Mouse (Mus musculus) layer of hippocampus, adult 18-20 months (tissue): ENCODE measurements around the gene Clcnkb. TPM values are rescaled to one million over a fixed set of nuclear protein-coding genes. Genes with fewer than 3 reads are reported as not detected.

Source experiments
- DNase-seq, 2 experiments: peaks; one replicate each; pipeline ENCODE4 v3.0.0; 2022; ENCODE audit warnings: low spot score in 2 of 2
- total RNA-seq, 2 experiments: library from RNA; stranded (reverse); gene quantifications; 2 replicates each; pipeline ENCODE4 v1.2.3; 2021

The Clcnkb gene
- total RNA-seq, 2 experiments from 2014 or later, result not detected

DNA sequence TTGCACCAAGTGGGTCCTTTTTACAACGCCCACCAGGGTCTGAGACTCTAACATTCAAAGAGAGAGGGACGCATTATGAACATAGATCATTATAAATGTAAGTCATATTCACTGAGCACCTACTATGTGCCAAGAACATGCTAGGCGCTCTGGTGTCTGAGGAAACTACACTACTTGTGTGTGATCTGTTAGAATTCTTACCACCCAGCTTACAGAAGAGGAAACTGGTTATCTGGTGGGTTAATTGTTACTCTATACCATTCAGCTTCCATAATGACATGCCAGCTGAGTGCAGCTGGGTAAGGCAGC, 10.5 kb downstream of the Clcnkb start:
- no peak for DNase-seq

DNA sequence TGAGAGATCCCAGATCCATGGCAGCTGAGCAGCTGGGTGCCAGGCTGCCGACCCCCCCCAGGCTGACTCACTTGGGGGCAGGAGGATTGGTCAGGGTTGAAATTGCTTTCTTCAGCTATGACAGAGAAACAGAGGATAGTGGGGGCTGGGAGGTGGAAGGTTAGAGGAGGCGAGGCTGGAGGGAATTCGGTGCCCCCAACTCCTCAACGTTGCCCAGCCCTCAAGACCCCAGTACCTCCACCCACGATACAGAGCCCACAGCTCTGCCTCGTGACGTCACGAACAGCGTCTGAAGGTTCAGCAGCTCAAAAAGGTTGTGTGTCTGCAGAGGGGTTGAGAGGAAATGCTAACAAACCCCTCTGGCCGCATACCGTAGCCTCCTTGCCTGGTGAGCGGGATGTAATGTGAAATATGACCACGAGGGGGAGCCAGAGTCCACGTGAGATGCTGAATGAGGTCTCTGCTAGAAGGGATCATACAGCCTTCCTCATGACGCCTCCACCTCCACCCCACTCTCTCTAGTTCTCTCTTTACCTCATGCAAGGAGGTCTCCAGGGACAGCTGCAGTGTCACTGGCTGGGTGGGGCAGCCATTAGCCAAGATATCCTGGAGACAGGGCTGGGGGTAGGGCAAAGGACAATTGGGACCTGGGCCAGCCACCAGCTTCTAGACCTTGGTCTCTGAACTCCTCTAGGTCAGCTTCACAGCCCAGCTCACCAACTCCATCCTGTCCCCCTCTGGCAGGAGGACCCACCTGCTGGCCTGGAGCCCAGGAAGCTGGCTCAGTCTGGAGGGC, 11.1 kb downstream of the Clcnkb start:
- DNase-seq, result peak; percentile 80 to 95

DNA sequence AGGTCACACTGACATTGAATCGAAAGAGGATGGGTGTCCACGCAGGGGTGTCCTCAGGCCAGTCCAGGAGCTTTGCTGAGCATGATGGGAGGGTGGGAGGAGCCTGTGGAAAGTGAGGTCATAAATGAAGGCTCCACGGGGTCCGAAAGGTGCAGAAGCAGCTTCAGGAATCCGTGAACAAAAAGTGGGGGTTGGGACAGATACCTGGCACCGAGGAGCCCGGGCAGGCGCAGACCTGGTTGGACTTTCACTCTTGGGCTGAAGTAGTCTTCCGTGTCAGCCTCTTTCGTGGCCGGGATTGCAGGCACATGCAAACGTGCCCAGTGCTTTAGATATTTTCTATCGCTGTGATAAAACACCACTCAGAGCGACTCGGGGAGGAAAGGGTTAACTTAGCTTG, 15.6 kb downstream of the Clcnkb start:
- DNase-seq, result no peak

DNA sequence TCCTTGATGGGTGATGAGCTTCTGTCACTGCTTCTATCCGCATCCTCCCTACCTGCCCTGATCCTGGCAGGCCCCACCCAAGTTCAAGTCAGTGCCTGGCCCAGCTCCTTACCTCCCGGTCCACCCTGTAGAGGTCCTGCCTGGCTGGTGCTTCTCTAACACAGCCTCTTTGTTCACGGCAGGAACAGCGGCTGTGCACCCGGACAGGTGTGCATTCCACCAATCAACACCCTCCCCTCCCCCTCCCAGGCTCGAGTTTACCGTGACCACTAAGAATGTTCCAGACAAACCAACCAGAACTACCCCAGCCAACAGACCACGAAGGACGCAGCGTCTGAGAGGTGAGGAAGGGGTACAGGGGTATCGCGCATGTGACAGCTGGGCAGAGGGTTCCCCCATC, 17.3 kb downstream of the Clcnkb start, which contains the start of gene Clcnka:
Gene Clcnka (minus strand): TSS at position 180 of the 400 bp plus-strand sequence.
- no peak for DNase-seq

DNA sequence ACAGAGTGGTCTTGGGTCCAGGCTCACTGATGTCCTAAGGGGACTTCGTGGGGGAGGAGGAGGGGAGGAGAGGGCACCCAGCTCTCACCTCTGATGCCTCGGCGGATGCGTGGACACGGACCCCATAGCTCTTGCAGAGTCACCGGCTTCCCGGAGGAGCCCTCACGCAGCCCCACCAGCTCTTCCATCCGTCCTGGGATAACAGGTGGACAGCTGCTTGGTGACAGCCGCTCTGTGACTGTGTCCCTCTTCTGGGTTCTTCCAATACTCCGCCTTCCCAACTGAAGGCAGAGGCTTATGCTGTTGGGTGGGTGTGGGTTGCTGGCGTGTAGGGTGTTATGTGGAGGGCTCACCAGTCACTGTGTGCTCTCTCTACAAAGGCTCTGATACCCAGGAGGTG, 18.0 kb downstream of the Clcnkb start:
- no peak for DNase-seq

DNA sequence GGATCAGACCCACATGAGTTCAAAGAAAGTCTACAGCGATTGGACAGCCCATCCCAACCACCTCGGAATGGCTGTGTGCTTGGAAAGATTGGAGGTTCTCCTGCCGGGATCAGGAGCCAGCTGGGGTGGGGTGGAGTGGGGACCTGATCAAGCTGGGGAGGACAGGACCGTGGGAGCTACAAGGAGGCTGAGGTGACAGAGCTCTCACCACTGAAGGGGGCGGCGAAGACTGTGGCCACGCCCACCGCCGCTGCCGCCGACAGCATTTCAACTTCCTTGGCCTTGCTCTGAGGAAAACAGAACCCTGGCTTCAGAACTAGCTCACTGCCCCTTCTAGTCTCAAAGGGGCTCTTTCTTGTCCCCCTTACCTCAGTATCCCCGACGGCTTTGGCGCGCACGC, 21.1 kb downstream of the Clcnkb start:
- no peak for DNase-seq

DNA sequence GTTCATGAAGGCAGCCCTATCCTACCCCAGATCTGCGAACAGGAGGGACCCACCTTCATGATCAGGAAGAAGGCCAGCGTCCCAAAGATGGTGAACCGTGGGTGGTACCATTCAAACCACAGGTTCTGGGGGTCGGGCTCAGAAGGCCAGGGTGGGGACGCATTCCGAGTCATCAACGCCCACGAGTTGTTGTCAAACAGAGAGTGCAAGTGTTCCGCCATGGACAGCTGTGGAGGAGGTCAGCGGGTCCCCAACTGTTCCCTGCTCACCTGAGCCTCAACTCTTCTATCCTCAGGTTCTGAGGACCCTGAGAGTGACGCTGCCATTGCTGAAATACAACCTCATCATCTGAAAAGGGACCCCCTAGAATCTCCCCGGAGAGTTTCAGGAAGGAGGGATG, 24.5 kb downstream of the Clcnkb start:
- DNase-seq, result no peak

DNA sequence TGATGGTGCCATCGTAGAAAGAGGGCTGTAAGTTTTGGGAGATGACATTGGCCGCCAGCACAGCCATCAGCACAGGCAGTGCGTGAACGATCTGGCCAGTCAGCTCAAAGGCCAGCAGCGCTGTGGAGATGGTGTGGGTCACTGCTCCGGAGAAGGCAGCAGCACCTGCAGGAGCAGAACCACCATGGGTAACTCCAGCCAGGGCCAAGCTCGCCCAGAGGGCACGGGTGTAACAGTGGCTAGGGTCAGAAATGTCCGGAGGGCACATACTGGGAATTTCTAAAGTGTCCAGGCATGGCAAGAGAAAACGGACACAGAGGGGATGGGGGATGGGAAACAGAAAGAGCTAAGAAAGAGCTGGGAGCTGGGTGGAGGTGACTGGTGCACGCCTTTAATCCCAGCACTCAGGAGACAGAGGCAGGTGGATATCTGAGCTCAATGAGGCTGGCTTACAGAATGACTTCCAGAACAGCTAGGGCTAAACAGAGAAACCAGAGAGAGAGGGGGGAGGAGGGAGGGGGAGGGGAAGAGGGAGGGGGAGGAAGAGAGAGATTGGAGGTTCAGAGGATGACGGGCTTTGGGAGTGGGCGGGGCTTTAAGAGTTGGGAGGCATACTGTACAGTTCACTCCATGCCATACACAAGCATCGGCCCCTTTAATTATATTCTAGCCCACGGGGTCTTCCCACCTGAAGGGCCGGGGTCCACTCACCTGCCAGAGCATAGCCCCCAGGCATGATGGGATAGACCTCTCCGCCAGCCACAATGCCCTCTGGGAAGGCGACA, 26.3 kb downstream of the Clcnkb start:
- DNase-seq, result no peak

DNA sequence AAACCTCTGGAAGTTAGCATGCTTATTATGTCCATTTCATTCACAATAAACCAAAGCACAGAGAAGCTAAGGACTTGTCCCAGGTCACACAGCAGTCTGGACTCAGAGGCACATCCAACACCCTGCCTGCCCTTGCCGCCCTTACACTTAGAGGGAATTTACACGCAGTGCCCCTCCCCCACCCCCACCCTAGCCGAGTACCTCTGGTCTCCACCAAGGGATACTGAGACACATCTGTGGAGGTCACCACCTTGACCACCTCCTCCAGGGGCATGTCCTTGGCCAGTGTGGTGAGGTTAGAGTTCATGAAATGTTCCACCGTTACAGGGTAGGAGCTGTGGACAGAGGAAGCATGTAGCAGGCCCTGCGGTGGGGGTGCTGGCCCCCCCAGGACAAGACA, 27.9 kb downstream of the Clcnkb start:
- no peak for DNase-seq

DNA sequence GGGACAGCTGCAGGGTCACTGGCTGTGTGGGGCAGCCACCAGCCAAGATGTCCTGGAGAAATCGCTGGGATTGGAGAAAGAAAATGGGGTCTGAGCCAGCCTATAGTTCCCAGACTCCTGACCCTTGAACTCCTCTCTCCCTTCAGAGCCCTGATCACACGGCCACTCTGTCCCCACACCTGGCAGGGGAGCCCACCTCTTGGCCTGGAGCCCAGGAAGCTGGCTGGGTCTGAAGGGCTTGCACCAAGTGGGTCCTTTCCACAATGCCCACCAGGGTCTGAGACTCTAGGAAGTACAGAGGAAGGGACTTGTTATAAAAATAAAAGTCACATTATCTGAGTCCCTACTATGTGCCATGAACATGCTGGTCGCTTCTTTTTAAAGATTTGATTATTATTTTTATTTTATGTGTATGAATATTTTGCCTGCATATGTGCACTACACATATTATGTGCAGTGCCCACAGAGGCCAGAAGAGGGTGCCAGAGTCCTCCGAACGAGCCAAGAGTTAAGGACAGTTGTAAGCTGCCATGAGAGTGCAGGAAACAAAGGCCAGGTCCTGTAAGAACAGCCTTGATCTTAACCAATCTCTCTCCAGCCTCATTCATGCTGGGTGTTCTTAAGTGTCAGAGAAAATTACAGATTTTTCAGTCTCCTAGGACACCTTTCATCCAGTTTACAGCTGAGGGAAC, 28.6 kb downstream of the Clcnkb start:
- DNase-seq, result peak in 1 of 2 experiments; percentile 84

DNA sequence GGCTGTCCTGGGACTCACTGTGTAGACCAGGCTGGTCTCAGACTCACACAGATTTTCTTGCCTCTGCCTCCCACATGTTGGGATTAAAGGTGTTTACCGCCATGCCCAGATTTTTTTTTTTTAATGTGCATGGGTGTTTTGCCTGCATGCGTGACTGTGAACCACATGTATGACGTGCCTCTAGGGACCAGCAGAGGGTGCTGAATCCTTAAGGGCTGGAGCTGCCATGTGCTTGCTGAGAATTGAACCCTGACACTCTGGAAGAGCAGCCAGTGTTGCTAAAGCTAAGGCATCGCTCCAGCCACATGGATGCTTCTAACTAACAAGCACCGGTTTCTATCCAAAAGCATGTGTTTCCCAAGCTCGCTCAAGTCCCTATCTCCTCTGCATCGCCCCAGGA, 29.7 kb downstream of the Clcnkb start:
- DNase-seq, result no peak

DNA sequence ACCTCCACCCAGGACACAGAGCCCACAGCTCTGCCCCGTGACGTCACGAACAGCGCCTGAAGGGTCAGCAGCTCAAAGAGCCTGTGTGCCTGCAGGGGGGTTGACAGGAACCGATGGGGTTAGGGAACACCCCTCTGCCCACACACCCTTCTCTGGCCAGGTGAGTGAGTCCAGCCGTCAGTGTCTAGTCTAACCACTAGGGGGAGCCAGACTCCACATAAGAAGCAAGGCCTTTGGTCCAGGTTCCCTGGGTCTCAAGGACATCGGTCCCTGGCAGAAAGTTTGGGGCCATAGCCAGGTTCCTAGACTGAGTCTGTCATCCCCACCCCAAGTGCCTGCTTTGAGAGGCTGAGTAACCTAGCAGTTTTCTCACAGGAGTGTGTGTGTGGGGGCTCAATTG, 30.5 kb downstream of the Clcnkb start:
- peak in 1 of 2 experiments; percentile 14 for DNase-seq

DNA sequence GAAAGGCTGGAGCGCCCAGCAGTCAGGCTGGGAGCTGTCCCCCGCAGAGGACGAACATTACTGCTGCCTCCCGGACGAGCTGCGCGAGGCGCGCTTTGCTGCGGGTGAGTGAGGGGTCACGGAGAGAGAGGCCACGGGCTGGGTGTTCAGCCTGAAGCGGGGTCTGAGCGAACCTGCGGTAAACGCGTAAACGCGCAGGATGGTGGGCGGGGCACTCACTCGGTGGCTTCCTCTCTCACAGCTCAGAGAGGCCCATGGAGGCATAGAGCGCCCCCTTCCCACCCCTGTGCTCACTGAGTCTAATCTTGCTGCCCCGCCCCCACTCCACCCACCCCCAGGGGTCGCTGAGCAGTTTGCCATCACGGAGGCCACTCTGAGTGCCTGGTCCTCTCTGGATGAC, 33.4 kb downstream of the Clcnkb start:
- DNase-seq, result no peak

DNA sequence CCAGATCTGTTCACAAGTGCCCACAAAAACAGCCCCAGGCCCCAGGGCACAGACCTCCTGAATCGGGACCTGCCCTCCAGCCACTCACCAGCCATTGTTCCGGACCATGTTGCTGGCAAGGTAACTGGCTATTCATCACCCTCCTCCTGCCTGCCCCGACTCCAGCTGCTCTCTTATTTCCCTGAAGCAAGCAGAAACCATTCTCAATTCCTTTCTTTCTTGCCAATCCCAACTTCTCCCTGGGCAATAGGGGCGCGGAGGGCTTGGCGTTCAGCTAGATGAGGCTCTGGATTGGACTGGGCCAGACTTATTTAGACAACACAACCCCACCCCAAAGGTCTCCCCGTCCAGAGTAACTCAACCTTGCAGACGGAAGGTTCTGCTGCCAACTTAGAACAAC, 36.1 kb downstream of the Clcnkb start:
- no peak for DNase-seq

DNA sequence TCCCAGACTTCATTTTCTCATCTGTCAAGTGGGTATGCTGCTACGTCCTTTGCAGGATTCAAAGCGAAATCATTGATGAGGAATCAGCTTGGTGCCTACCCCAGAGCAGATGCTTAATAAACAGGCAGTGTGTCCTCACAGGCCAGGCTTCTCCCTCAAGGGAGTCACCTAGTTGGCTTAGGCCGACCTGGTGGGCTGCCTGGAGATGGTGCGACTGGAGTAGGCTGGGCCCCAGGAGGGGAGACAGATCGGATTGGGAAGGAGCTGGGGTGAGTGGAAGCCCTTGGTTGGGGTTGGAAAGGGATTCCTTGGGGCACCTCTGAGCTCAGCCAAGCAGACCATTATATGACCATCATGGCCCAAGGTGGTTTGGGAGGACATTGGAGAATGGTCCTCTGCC, 43.4 kb downstream of the Clcnkb start:
- no peak for DNase-seq

DNA sequence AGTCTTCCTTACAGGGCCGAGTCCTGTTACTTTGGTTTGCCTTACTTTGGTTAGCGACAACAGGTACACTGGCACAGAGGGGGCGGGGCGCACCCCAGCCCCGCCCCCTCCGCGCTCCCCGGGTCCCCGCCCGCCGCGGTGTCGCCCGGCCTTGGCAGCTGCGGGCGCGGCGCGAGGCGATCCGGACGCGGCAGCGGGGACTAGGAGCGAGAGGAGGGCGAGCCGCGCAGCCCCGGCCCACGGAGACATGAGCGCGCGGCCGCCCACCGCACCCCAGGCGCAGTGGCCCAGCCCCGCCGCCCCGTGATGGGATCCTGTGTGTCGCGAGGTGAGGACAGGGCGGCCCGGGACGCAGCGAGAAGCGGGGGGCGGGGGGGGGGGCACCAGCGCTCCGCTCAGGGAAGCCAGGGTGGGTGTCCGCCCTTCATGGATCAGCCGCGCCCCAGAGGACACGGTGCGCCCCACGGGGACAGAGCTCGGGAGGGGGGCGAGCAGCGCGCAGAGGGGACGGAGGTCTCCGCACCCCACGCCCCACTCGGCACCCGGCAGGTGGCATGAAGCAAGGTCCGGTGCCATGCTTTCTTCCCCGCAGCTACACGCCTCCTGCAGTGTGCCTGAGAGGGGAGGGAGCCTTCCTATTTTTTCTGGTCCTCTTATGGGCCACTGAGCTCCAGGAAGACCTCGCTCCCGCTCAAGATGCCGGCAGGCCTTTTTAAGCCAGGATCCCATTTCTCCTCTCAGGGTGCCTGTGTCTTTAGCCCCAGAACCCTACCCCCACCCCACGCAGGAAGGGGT, 47.6 kb downstream of the Clcnkb start, which contains the start of gene Fam131c:
Gene Fam131c (plus strand): TSS at position 224 of the 795 bp plus-strand sequence.
- no peak for DNase-seq

DNA sequence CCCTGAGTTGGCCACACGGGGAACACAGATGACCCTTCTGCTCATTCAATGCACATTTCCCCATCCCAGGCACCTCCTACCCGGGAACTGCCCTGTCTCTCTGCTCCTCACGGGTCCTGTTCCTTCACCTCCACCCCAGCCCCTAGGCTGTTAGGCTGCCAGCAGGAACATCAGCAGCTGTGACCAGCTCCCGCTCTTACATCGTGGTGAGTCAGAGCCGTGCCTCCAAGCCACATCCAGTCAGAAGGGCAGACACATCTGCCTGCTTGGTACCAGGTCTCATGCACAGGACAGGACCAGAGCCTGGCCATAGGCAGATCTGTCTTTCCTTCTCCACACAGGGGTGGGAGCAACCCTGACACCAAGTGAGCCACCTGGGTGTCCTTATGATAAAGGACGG, 49.9 kb downstream of the Clcnkb start:
- DNase-seq, result no peak

DNA sequence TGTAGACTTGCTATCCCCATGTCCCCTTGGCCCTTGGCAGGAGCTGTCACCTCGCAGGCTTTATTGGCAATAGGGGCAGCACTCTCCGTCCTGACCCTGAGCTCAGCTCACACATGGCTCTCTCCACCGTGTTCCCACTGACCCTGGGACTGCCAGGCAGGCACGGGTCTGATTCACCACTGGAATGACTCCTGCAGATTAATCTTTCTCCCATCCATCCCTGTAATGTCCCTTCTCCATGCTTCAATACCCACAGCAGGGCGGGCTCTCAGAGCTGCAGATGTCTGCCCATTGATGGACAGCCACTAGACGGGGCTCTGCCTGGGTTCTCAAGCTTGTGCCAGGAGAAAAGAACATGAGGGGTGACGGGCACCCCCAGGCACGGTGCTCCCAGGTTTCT, 50.7 kb downstream of the Clcnkb start:
- DNase-seq, result no peak

DNA sequence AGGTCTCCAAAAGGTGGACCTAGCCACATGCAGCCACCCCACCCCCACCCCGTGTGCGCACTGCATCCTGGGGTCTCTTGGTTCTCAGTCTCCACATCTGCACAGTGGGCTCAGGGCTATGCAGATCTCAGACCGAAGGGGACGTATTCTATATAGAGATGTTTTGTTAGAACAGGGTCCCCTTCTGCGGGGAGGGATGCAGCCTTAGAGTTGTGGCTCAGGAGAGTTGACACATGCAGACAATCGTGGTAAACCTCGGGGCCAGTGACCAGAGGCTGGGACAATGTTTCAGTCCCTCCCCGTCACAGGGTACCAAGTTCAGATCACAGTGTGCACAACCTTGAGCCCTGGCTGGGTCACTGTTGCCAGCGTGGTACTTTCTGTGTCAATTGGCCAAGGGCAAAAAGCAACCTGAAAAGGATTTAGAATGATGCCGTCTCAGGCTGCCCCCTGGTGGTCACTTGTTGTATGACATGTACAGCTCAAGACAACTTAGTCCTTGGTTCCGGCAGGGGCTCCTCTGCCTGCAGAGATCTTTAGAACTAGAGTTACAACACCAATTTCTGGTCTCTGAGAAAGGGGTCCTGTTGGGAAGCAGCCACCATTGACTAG, 52.8 kb downstream of the Clcnkb start:
- peak; percentile 53 to 85 for DNase-seq

DNA sequence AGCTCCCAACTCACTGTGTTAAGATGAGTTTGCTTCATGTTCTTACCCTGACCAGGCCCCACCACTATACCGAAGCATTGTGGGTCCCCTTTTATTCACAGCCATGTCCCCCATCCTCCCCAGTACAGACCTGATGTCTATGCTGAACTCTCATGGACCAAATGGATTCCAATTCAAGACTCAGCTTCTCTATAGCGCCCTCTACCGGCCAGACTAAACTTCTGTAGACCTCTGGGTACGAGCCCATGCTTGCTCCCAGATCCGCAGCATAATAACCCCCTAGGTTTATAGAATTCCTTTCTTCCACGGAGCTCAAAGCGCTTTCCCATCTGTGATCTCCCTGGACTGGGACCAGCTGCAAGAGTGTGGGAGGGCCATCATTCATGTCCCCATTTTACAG, 55.0 kb downstream of the Clcnkb start:
- peak in 1 of 2 experiments; percentile 11 for DNase-seq

DNA sequence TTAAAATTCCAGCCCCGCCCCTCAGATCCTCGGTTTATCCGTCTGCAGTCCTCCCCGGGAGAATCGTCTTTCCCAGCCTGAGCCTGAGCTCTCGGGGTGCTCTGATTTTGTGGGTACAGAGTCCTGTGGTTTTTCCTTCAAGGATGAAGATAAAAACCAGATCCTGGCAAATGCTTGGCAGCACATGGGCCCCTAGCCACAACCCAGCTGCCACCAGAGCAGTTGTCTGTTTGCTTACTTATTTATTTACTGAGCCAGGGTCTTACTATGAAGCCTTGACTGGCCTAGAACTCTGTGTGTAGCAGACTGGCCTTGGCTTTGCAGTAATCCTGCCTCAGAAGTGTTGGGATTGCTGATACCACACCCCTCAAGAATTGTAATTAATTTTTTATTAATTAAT, 56.6 kb downstream of the Clcnkb start:
- no peak for DNase-seq
